Mouse (Mus musculus): ENCODE measurements around the gene Ifitm10. TPM values are rescaled to one million over a fixed set of nuclear protein-coding genes. Genes with fewer than 3 reads are reported as not detected.
"Not testable (repeated sequence)": the region's sequence is repeated elsewhere in the genome, so short reads cannot be mapped to it uniquely, and the experiment has no call there.

Ifitm10 gene
- polyA plus RNA-seq, 1 experiment from 2014 or later: 325 TPM

DNA sequence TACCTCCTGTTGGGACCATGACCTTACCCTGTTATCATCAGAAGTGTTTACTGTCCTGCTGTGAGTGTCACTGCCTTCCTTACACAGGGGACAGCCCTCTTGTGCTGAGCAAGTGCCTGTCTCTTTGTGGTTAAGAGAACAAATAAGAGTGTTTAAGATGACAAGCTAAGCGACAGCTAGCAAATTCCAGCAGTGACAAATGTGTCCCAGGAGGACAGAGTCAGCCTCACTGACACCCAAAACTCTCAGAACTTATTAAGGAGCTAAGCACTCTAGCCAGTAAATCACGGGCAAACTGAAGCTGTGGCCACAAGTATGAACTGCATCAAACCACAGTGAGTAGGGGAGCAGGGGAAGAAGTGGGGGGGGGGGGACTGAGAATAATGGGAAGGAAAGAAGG is 52.6 kb downstream of the Ifitm10 start:
- TF ChIP-seq CTCF (IDR thresholded peaks at IDR 0.05): no peak
- no peaks in the 10 kb centered on the region for H3K27me3 ChIP-seq
- in situ Hi-C loops (cut with MboI; ENCODE audit: low pct_unique_long_range_greater_than_20kb): no loop called here
- ChIA-PET CTCF (no interaction called here), POLR2A (interaction anchor here (0.6 kb wide), 1 partner anchor 197 kb away, joined by 3 read pairs; no protein-coding TSS in a partner anchor)
- ATAC-seq (no peak), DNase-seq (ENCODE audit: low read depth, low spot score) (no peak)

- CTCF ChIA-PET: interaction anchor here (0.6 to 4.3 kb wide), 5 partner anchors 15 to 261 kb away, joined by 3 to 20 read pairs (median 3); no protein-coding TSS in a partner anchor
- in situ Hi-C loops (cut with MboI; ENCODE audit: low pct_unique_long_range_greater_than_20kb): no loop called here
- no peak for ATAC-seq
Measured at GRCm38 (mm10) chr7:142319124-142319523, 54.4 kb downstream of the Ifitm10 start.

GRCm38 (mm10) chr7:142317216-142317615 is 56.3 kb downstream of the Ifitm10 start:
- CTCF ChIA-PET: interaction anchor here (1.0 to 4.3 kb wide), 8 partner anchors 14 to 358 kb away, joined by 3 to 20 read pairs (median 6); partner anchors contain the start of gene Krtap5-4
- POLR2A ChIA-PET: no interaction called here
- in situ Hi-C loops (cut with MboI; ENCODE audit: low pct_unique_long_range_greater_than_20kb): no loop called here
- DNase-seq (ENCODE audit: low read depth, low spot score): no peak
- H3K27me3 ChIP-seq: peaks cover 9% of the 10 kb centered on the region
- no peak for ATAC-seq
- no peak for TF ChIP-seq CTCF (IDR thresholded peaks at IDR 0.05)

More at GRCm38 (mm10) chr7:142319124-142319523, 54.4 kb downstream of the Ifitm10 start:
- POLR2A ChIA-PET: no interaction called here
- TF ChIP-seq CTCF (IDR thresholded peaks at IDR 0.05): no peak
- H3K27me3 ChIP-seq: peaks cover 5% of the 10 kb centered on the region
- no peak for DNase-seq (ENCODE audit: low read depth, low spot score)

DNA sequence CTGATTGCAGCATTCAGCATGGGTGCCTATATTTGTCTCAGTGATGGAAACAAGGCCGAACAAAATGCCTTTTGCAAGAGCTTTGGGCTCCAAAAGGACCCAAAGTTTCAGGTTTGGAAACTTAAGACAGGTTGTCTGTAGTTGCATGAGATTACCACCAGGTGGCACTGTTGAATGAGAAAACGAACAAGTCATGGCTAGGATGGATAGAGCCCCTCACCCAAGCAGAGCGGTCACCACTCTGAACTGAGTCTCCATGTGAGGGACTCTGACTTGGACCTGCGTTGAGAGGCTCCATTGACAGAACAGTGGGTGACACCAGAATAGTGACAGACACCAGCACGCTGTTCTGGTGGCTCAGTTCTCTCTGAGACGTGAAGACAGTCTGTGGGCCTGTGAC is 57.0 kb downstream of the Ifitm10 start:
- TF ChIP-seq CTCF (IDR thresholded peaks at IDR 0.05): peak; percentile 80
- peaks cover 10% of the 10 kb centered on the region for H3K27me3 ChIP-seq
- ChIA-PET CTCF (interaction anchor here (0.7 to 4.3 kb wide), 11 partner anchors 14 to 359 kb away, joined by 3 to 20 read pairs (median 5); partner anchors contain the start of gene Krtap5-4), POLR2A (no interaction called here)
- DNase-seq (ENCODE audit: low read depth, low spot score) (no peak), ATAC-seq (no peak)
- in situ Hi-C loops (cut with MboI; ENCODE audit: low pct_unique_long_range_greater_than_20kb): no loop called here

GRCm38 (mm10) chr7:142314600-142315285 is 58.8 kb downstream of the Ifitm10 start:
- in situ Hi-C loops (cut with MboI; ENCODE audit: low pct_unique_long_range_greater_than_20kb): loop anchor here (5.0 kb wide), 1 partner anchor 268 kb away; no protein-coding TSS in a partner anchor
- ChIA-PET POLR2A (no interaction called here), CTCF (no interaction called here)
- DNase-seq (ENCODE audit: low read depth, low spot score) (no peak), ATAC-seq (no peak)
- H3K27me3 ChIP-seq: peaks cover 16% of the 10 kb centered on the region
- no peak for TF ChIP-seq CTCF (IDR thresholded peaks at IDR 0.05)

GRCm38 (mm10) chr7:142303929-142304328 is 69.6 kb downstream of the Ifitm10 start:
- POLR2A ChIA-PET; in situ Hi-C loops (cut with MboI; ENCODE audit: low pct_unique_long_range_greater_than_20kb); ATAC-seq: not testable (repeated sequence)

DNA sequence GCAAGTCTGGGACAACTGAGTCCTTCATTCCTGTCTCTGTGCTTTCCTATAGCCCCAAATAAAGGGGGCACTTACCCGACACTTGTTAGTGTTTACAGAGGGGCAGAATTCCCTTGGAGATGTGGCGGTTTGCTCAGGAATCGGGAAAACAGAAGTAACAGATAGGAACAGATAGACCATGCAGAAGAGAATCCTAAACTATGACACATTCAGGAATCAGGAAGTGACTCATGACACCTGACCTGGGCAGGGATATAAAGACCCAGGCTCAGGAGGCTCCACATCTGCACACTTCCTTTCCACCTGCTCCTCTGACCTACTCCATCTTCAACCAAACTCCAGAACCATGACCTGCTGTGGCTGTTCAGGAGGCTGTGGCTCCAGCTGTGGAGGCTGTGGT is 70.3 kb downstream of the Ifitm10 start, which contains the start of gene Krtap5-4:
TSS of gene Krtap5-4 (plus strand) at position 301 of the 400 bp plus-strand sequence.
- no peak for TF ChIP-seq CTCF (IDR thresholded peaks at IDR 0.05)
- CTCF ChIA-PET: interaction anchor here (2.0 kb wide), 1 partner anchor 14 kb away, joined by 6 read pairs; no protein-coding TSS in a partner anchor
- DNase-seq (ENCODE audit: low read depth, low spot score) (no peak), ATAC-seq (no peak)
- in situ Hi-C loops (cut with MboI; ENCODE audit: low pct_unique_long_range_greater_than_20kb): no loop called here
- H3K27me3 ChIP-seq: peaks cover 16% of the 10 kb centered on the region
- POLR2A ChIA-PET: no interaction called here

More at GRCm38 (mm10) chr7:142303929-142304328, 69.6 kb downstream of the Ifitm10 start:
- H3K27me3 ChIP-seq: peaks cover 16% of the 10 kb centered on the region
- DNase-seq (ENCODE audit: low read depth, low spot score): not testable (repeated sequence)
- CTCF ChIA-PET: interaction anchor here (2.0 kb wide), 1 partner anchor 13 kb away, joined by 6 read pairs; no protein-coding TSS in a partner anchor

DNA sequence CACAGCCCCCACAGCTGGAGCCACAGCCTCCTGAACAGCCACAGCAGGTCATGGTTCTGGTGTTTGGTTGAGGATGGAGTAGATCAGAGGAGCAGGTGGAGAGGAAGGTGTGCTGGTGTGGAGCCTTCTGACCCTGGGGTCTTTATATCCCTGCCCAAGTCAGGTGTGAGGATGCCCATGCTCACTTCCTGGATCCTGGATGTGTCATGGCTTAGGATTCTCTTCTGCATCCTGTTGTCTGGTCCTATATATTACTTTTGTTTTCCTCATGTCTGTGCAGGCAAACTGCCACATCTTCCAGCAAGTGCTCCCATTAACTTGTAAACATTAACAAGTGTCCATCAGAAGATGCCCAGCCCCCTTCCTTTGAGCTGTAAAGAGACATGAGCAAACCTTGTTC is 76.5 kb downstream of the Ifitm10 start, which contains the start of gene Krtap5-1:
TSS of gene Krtap5-1 (minus strand) at position 101 of the 400 bp plus-strand sequence.
- CTCF ChIA-PET; DNase-seq (ENCODE audit: low read depth, low spot score); POLR2A ChIA-PET; ATAC-seq; in situ Hi-C loops (cut with MboI; ENCODE audit: low pct_unique_long_range_greater_than_20kb): not testable (repeated sequence)
- peaks cover 18% of the 10 kb centered on the region for H3K27me3 ChIP-seq

- H3K27me3 ChIP-seq: peaks cover 14% of the 10 kb centered on the region
- CTCF ChIA-PET: interaction anchor here (1.1 kb wide), 1 partner anchor 18 kb away, joined by 3 read pairs; no protein-coding TSS in a partner anchor
- DNase-seq (ENCODE audit: low read depth, low spot score); POLR2A ChIA-PET; ATAC-seq; in situ Hi-C loops (cut with MboI; ENCODE audit: low pct_unique_long_range_greater_than_20kb): not testable (repeated sequence)
Measured at GRCm38 (mm10) chr7:142296108-142296507, 77.4 kb downstream of the Ifitm10 start.

- CTCF ChIA-PET: interaction anchor here (1.1 kb wide), 1 partner anchor 18 kb away, joined by 3 read pairs; no protein-coding TSS in a partner anchor
- TF ChIP-seq CTCF (IDR thresholded peaks at IDR 0.05): peak; percentile 12
- POLR2A ChIA-PET: no interaction called here
- in situ Hi-C loops (cut with MboI; ENCODE audit: low pct_unique_long_range_greater_than_20kb): no loop called here
- ATAC-seq (no peak), DNase-seq (ENCODE audit: low read depth, low spot score) (no peak)
- peaks cover 14% of the 10 kb centered on the region for H3K27me3 ChIP-seq
Measured at GRCm38 (mm10) chr7:142295418-142295817, 78.1 kb downstream of the Ifitm10 start.

DNA sequence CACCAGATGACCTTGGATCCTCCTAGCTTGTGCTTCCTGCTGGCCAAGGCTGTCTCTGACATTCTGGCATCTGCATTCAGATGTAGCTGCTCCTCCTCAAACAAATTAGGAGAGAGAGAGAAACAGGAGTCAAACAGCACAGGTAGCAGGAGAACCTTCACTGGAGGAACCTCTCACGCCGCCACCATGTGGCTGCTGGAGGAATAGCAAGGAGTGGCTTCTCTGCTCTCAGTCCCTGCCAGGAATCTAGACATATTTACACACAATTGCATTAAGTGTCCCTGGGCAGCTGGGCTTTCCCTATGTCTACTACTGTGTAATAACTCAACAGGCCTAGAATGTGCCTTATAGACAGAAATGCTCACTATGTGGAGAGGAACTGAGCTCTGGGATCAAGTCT is 79.7 kb downstream of the Ifitm10 start:
- in situ Hi-C loops (cut with MboI; ENCODE audit: low pct_unique_long_range_greater_than_20kb); H3K27me3 ChIP-seq; DNase-seq (ENCODE audit: low read depth, low spot score); ATAC-seq: not testable (repeated sequence)
- TF ChIP-seq CTCF (IDR thresholded peaks at IDR 0.05): peak; percentile 62
- CTCF ChIA-PET: interaction anchor here (0.9 to 1.3 kb wide), 4 partner anchors 10 to 41 kb away, joined by 3 to 4 read pairs (median 4); no protein-coding TSS in a partner anchor
- POLR2A ChIA-PET: interaction anchor here (0.6 kb wide), 1 partner anchor 633 kb away, joined by 8 read pairs; no protein-coding TSS in a partner anchor

DNA sequence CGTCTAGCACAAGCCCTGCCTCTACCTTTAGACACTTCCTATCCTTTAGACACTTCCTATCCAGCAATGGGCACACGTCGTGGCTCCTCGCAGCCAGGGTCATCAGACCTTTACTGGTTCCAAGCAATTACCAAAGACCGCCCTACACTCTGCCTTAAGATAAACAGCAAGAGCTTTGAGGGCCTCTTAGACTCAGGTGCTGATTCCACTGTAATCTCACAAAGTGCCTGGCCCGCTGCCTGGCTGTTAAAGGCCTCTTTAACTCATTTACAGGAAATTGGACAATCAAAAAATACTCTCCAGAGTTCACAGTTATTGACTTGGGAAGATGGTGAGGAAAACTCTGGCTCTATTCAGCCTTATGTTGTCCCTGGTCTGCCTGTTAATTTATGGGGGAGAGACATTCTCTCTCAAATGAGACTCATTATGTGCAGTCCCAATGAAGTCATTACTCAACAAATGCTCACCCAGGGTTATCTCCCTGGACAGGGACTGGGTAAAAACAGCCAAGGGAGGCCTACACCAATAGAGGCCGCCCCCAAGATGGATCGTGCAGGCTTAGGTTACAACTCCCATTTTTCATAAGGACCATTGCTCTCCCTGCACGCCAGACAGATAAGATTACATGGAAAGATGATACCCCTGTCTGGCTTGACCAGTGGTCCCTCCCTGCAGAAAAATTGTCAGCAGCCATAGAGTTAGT is 87.5 kb downstream of the Ifitm10 start:
- H3K27me3 ChIP-seq; ATAC-seq; CTCF ChIA-PET; POLR2A ChIA-PET; DNase-seq (ENCODE audit: low read depth, low spot score); in situ Hi-C loops (cut with MboI; ENCODE audit: low pct_unique_long_range_greater_than_20kb): not testable (repeated sequence)
